Mouse (Mus musculus) ES-Bruce4 (cell line): ENCODE results near the gene Zbtb9.

Source experiments
- CTCF ChIP-seq: IDR thresholded peaks from one replicate; pipeline ENCODE4 v1.8.1; 2011; ENCODE audit warnings: low read depth, low read length
- EP300 ChIP-seq: IDR thresholded peaks from 2 replicates; pipeline ENCODE4 v1.6.1; 2011; ENCODE audit warnings: low read depth, low read length; ENCODE audit not compliant: insufficient read depth
- POLR2A ChIP-seq: IDR thresholded peaks from one replicate; pipeline ENCODE4 v1.8.1; 2011; ENCODE audit warnings: low read length; ENCODE audit not compliant: insufficient read depth

- TF ChIP-seq CTCF: no peak
- no peak for TF ChIP-seq POLR2A
- no peak for TF ChIP-seq EP300
Observed at GRCm38 (mm10) chr17:26995562-26995961, 22.6 kb downstream of the Zbtb9 start.
